Mouse (Mus musculus) hematopoietic stem cell, adult 5-6 weeks (primary cell): ENCODE measurements around the gene Agtpbp1. TPM values are rescaled to one million over a fixed set of nuclear protein-coding genes. Genes with fewer than 3 reads are reported as not detected.

ENCODE experiments used
- ATAC-seq, 2 experiments: fragments of 125-278 bp in 1 of 2; replicated peaks in 1 of 2; 2 replicates each; pipeline ENCODE4 v1.8.0; 2016 to 2017; ENCODE audit warnings: inconsistent platforms in 2 of 2, mild to moderate bottlenecking in 2 of 2, moderate number of reproducible peaks in 2 of 2, low read depth in 1 of 2, moderate TSS enrichment in 1 of 2; ENCODE audit not compliant: low FRiP score in 2 of 2, poor library complexity in 2 of 2, severe bottlenecking in 2 of 2, insufficient read depth in 1 of 2, low TSS enrichment in 1 of 2
- total RNA-seq: library from RNA; stranded (forward); fragments of 172-1452, 232-1000 nt; gene quantifications from 2 replicates; pipeline ENCODE4 v1.2.3, GENCODE M21; 2017

Gene Agtpbp1
- total RNA-seq, 1 experiment from 2014 or later, result 42.8 TPM

DNA sequence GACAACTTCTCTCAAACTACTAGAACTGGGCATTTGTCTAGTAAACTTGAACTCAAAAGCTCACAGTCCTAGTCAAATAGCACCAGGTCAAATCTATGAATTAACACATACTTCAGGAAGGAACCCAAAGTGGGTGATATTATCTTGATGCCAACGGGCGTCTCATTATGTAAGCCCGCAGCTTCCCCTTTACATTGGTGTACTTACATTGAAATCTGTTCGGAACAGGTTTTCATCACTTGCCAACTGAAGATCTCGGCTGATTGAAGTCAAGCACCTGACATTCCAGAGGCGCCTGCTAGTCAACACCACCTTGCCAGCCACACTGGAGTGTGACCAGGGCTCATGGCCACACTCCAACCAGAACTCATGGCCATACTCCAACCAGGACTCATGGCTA, 155.7 kb downstream of the Agtpbp1 start:
- peak; percentile 55 to 66; a peak in 3 of 4 replicates for ATAC-seq

GRCm38 (mm10) chr13:59423871-59424270, 161.2 kb downstream of the Agtpbp1 start:
- ATAC-seq, result no peak

GRCm38 (mm10) chr13:59416530-59417230, 168.3 kb downstream of the Agtpbp1 start:
- ATAC-seq, result no peak

GRCm38 (mm10) chr13:59413885-59414284, 171.1 kb downstream of the Agtpbp1 start:
- no peak for ATAC-seq

DNA sequence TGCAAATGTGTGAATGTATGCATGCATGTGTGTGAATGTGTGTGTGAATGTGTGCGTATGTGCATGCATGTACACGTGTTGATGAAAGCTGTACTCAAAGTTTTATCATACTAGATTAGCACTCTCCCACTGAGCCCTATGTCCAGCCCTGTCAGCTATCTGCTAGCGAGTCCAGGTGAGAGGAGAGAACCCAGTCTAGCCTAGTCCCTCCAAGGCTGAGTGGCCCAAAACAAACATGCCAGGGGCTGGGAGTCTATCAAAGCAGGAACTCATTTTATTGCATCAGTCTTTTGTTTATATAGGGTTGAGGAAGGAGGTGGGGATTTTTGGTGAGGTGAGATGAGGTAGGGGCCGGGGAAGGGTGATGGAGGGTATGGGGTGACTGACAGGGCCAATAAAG, 172.4 kb downstream of the Agtpbp1 start:
- ATAC-seq, result no peak

- no peak for ATAC-seq
These were observed 177.8 kb downstream of the Agtpbp1 start for GRCm38 (mm10) chr13:59407182-59407581.

- ATAC-seq, result no peak
These were observed 182.8 kb downstream of the Agtpbp1 start for GRCm38 (mm10) chr13:59402026-59402775.

DNA sequence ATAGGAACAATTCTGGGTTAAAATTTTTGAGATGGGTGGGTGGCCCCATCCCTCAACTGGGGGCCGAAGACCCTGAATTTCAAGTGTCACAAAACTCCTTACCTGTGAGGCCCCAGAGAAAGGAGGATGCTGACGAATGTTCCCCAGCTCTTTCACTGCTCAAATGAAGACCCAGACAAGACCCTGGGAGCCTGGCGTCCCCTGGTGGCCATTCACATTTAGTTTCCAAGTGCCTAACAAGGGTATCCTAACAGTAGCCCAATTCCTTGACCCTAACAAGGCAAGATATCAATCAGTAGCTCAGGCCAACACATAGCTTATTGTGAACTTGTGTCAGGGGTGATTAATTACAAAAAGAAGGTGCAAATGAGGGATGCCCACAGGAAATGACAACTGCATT, 187.5 kb downstream of the Agtpbp1 start:
- no peak for ATAC-seq

Other genes starting within 250 kb of the Agtpbp1 start
- 58.2 and 78.1 TPM in 2 replicates for gene Naa35, start within 50 bp of the Agtpbp1 start, total RNA-seq
- 29.8 and 41.9 TPM in 2 replicates for gene Golm1, start 90.6 kb upstream of the Agtpbp1 start, total RNA-seq
- gene 4921517D22Rik, start 108.9 kb upstream of the Agtpbp1 start, total RNA-seq, result not detected in 2 replicates
- not detected in 2 replicates for gene Spata31d1a, start 125.1 kb upstream of the Agtpbp1 start, total RNA-seq
- gene Spata31d1b, start 127.1 kb upstream of the Agtpbp1 start, total RNA-seq, result not detected in 2 replicates
- gene Spata31d1d, start 146.5 kb upstream of the Agtpbp1 start, total RNA-seq, result not detected in 2 replicates
- 0.25 TPM in 1 of 2 replicates, not detected in the other for gene 1700014D04Rik, start 161.5 kb upstream of the Agtpbp1 start, total RNA-seq
- 64.3 and 67.8 TPM in 2 replicates for gene Isca1, start 184.6 kb upstream of the Agtpbp1 start, total RNA-seq
- gene Gm49354, start 197.0 kb upstream of the Agtpbp1 start, total RNA-seq, result 18.4 TPM in 1 of 2 replicates, not detected in the other
- gene Tut7, start 237.9 kb upstream of the Agtpbp1 start, total RNA-seq, result 207 and 246 TPM in 2 replicates